Mouse (Mus musculus) right cerebral cortex, postnatal 14 days (tissue): ENCODE results near the gene Kif1b.

Source experiments
- DNase-seq: peaks from one replicate; pipeline ENCODE4 v3.0.0; 2022

Gene Kif1b

GRCm38 (mm10) chr4:149133395-149133794, 174.1 kb downstream of the Kif1b start:
- DNase-seq: no peak

- DNase-seq: no peak
Observed at GRCm38 (mm10) chr4:149131789-149132565, 175.5 kb downstream of the Kif1b start.

- DNase-seq: no peak
Observed at GRCm38 (mm10) chr4:149131021-149131752, 176.3 kb downstream of the Kif1b start.

- no peak for DNase-seq
Observed at GRCm38 (mm10) chr4:149128467-149128866, 179.0 kb downstream of the Kif1b start.

GRCm38 (mm10) chr4:149126663-149127062, 180.8 kb downstream of the Kif1b start, which contains the start of gene Cort:
Gene Cort (minus strand): TSS chr4:149126763.
- no peak for DNase-seq
